In the genomic region with DNA sequence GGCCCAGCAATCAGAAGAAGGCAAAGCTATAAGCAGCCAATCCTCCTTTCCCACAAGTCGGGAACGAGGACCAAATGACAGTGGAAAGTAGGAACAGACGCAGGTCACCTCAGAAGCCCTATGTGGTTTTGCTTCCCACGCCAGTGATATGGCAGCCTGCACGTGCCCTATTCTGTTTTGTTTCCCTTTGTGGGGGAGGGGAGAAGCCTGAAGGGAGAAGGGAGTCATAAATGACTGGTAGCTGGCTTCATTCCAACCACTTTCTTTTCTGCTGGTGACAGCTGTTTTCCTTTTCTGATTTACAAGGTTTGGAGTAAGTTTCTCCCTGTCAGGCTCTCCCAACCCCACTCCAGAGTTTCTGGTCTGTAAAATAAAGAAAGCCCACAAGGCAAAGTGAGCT, we compare ENCODE assay signal across 9 mouse cellular contexts. TPM values are rescaled to one million over a fixed set of nuclear protein-coding genes. Genes with fewer than 3 reads are reported as not detected.
A peak's percentile ranks its signal among the peaks of the same experiment; 100 is the strongest.
DNase-seq lines count a peak whose midpoint lies in the region; ATAC-seq and TF ChIP-seq lines count a peak whose summit lies in the region.
"Had no signal": no experiment of that assay in that cellular context is flagged by ENCODE, and none has a peak within 500 bp of the region (broad histone marks: within the 10 kb centered on the region; RNA-seq: fewer than 3 reads in every experiment).

No protein-coding gene starts in this region.

- 18% methylated on average over 5 of the region's 5 CpGs for WGBS in neural tube, embryonic 13.5 days
- WGBS in kidney, embryonic 16.5 days: 6% methylated on average over 5 of the region's 5 CpGs
- 19% methylated on average over 5 of the region's 5 CpGs for WGBS in stomach, postnatal 0 days

- no peak overlapping the region for H3K4me3 ChIP-seq in neural tube, embryonic 13.5 days
- H3K4me3 ChIP-seq in kidney, embryonic 16.5 days (ENCODE audit: low read length): no peak overlapping the region
- no peak overlapping the region for H3K4me3 ChIP-seq in stomach, postnatal 0 days (ENCODE audit: low read depth, low read length)
- H3K4me3 ChIP-seq: liver, embryonic 13.5 days had no signal

- H3K36me3 ChIP-seq in neural tube, embryonic 13.5 days: peaks cover 100% of the 10 kb centered on the region
- H3K36me3 ChIP-seq in kidney, embryonic 16.5 days (ENCODE audit: insufficient read depth, low read length): peaks cover 93% of the 10 kb centered on the region
- H3K36me3 ChIP-seq in stomach, postnatal 0 days (ENCODE audit: control insufficient read depth, insufficient read depth, low read length): peaks cover 67% of the 10 kb centered on the region

- no peak overlapping the region for H3K9ac ChIP-seq in neural tube, embryonic 13.5 days
- no peak overlapping the region; the same call in 1 of the 2 replicates for H3K9ac ChIP-seq in kidney, embryonic 16.5 days (replicated peaks; ENCODE audit: low read length)
- H3K9ac ChIP-seq in stomach, postnatal 0 days (ENCODE audit: low read length): no peak overlapping the region
- H3K9ac ChIP-seq: liver, embryonic 13.5 days had no signal

- H3K27me3 ChIP-seq in neural tube, embryonic 13.5 days: no peaks in the 10 kb centered on the region
- H3K27me3 ChIP-seq in kidney, embryonic 16.5 days (ENCODE audit: insufficient read depth, low read length): no peaks in the 10 kb centered on the region
- H3K27me3 ChIP-seq in stomach, postnatal 0 days (ENCODE audit: control insufficient read depth, insufficient read depth, low read length): no peaks in the 10 kb centered on the region
- H3K27me3 ChIP-seq: liver, embryonic 13.5 days had no signal

- H3K27ac ChIP-seq in neural tube, embryonic 13.5 days (replicated peaks): peak overlapping the region; percentile 38; the same call in 1 of the 2 replicates
- peak overlapping the region; percentile 35; the same call in 1 of the 2 replicates for H3K27ac ChIP-seq in kidney, embryonic 16.5 days (ENCODE audit: low read length)
- peak overlapping the region; percentile 40; the same call in 1 of the 2 replicates for H3K27ac ChIP-seq in stomach, postnatal 0 days (replicated peaks)
- H3K27ac ChIP-seq: liver, embryonic 13.5 days had no signal

- no peak for TF ChIP-seq EP300 in stomach, postnatal 0 days (optimal IDR thresholded peaks at IDR 0.05)

- H3K4me1 ChIP-seq in neural tube, embryonic 13.5 days (replicated peaks): peaks cover 38% of the 10 kb centered on the region
- H3K4me1 ChIP-seq in kidney, embryonic 16.5 days (ENCODE audit: insufficient read depth, low read length): peaks cover 31% of the 10 kb centered on the region
- 0 out of 2 replicates have a peak, but pooled peaks cover 7% of the 10 kb centered on the region for H3K4me1 ChIP-seq in stomach, postnatal 0 days (replicated peaks; ENCODE audit: control insufficient read depth, insufficient read depth)

- no peak for TF ChIP-seq CTCF in stomach, postnatal 0 days (IDR thresholded peaks at IDR 0.05; ENCODE audit: low read depth)

- peak; percentile 27 for DNase-seq in embryo, embryonic 10.5 days (ENCODE audit: low spot score)
- no peak for DNase-seq in embryo, embryonic 10 days (ENCODE audit: low spot score)
- DNase-seq in neural tube, embryonic 10.5 days (ENCODE audit: extremely low spot score, low spot score): no peak
- DNase-seq in stomach, postnatal 0 days (ENCODE audit: low spot score): peak; percentile 48
- DNase-seq in ovary, postnatal 36 days (ENCODE audit: low spot score): no peak
- DNase-seq in right cerebral cortex, adult 2 months (ENCODE audit: low spot score in 2 of 2): no peak
- DNase-seq: liver, embryonic 13.5 days had no signal

- H3K9me3 ChIP-seq in neural tube, embryonic 13.5 days: no peaks in the 10 kb centered on the region
- no peaks in the 10 kb centered on the region for H3K9me3 ChIP-seq in kidney, embryonic 16.5 days (ENCODE audit: low read length)
- no peaks in the 10 kb centered on the region for H3K9me3 ChIP-seq in stomach, postnatal 0 days (ENCODE audit: control insufficient read depth, low read length)
- H3K9me3 ChIP-seq: liver, embryonic 13.5 days had no signal

- no peak overlapping the region for H3K4me2 ChIP-seq in neural tube, embryonic 13.5 days
- no peak overlapping the region for H3K4me2 ChIP-seq in kidney, embryonic 16.5 days (replicated peaks; ENCODE audit: low read depth, low read length)
- no peak overlapping the region for H3K4me2 ChIP-seq in stomach, postnatal 0 days (replicated peaks; ENCODE audit: low read depth)
- H3K4me2 ChIP-seq: liver, embryonic 13.5 days had no signal

- ATAC-seq in neural tube, embryonic 13.5 days (ENCODE audit: low read depth): 0 out of 2 replicates have a peak, but pooled peaks have one; percentile 19
- ATAC-seq in kidney, embryonic 16.5 days (ENCODE audit: low FRiP score, low TSS enrichment): peak; percentile 31; the same call in 1 of the 2 replicates
- ATAC-seq in stomach, postnatal 0 days (ENCODE audit: low FRiP score, low TSS enrichment): no peak

RNA-seq across cellular contexts. Expression of a gene that starts 17.8 kb away (rescaled TPM):
- polyA plus RNA-seq in neural tube, embryonic 13.5 days (2015; fragmentation: Nextera tagmentation; extraction: Ambion mirVana): 12.3 and 14.2 TPM in 2 replicates
- polyA plus RNA-seq in kidney, embryonic 16.5 days (2015; fragmentation: Nextera tagmentation; extraction: Ambion mirVana): 19.2 and 22.7 TPM in 2 replicates
- polyA plus RNA-seq in stomach, postnatal 0 days (2015; fragmentation: Nextera tagmentation; extraction: Ambion mirVana): 11.5 and 13.0 TPM in 2 replicates

RNA-seq across cellular contexts. Expression of a gene that starts 40.3 kb away (rescaled TPM):
- polyA plus RNA-seq in neural tube, embryonic 13.5 days (2015; fragmentation: Nextera tagmentation; extraction: Ambion mirVana): 2.8 and 4.3 TPM in 2 replicates
- polyA plus RNA-seq in kidney, embryonic 16.5 days (2015; fragmentation: Nextera tagmentation; extraction: Ambion mirVana): 2.4 and 4.4 TPM in 2 replicates
- 1.6 and 3.6 TPM in 2 replicates for polyA plus RNA-seq in stomach, postnatal 0 days (2015; fragmentation: Nextera tagmentation; extraction: Ambion mirVana)

Comparison
In these comparisons a context has a peak if more than half of its experiments do, and no peak if none do; other contexts are left out.
1. DNase-seq: peak in embryo, embryonic 10.5 days (single experiment) and stomach, postnatal 0 days (single experiment); none in embryo, embryonic 10 days (single experiment), neural tube, embryonic 10.5 days (single experiment), ovary, postnatal 36 days (single experiment) and right cerebral cortex, adult 2 months (0 of 2).
2. Peak in every context shown above with its lines, with median percentiles within 50 percentile points of each other: H3K27ac ChIP-seq.